Mouse (Mus musculus): Measurements from ENCODE around the gene Svs6. TPM values are rescaled to one million over a fixed set of nuclear protein-coding genes. Genes with fewer than 3 reads are reported as not detected.

Gene Svs6
- polyA plus RNA-seq, 1 experiment from 2014 or later, result not detected

GRCm38 (mm10) chr2:164358373-164358772 is 41.8 kb downstream of the Svs6 start:
- Histone ChIP-seq H3K9me3 (ENCODE audit: control insufficient read depth, low read length) (no peaks in the 10 kb centered on the region), H3K4me3 (ENCODE audit: low read depth, low read length) (no peak overlapping the region), H3K4me2 (replicated peaks; ENCODE audit: low read depth) (no peak overlapping the region), H3K27ac (replicated peaks) (no peak overlapping the region), H3K4me1 (replicated peaks; ENCODE audit: control insufficient read depth, insufficient read depth) (no peaks in the 10 kb centered on the region), H3K9ac (ENCODE audit: low read length) (no peak overlapping the region), H3K27me3 (ENCODE audit: control insufficient read depth, insufficient read depth, low read length) (no peaks in the 10 kb centered on the region), H3K36me3 (ENCODE audit: control insufficient read depth, insufficient read depth, low read length) (no peaks in the 10 kb centered on the region)
- DNase-seq (ENCODE audit: low spot score) (no peak), ATAC-seq (ENCODE audit: low FRiP score, low TSS enrichment) (no peak)
- no peak for TF ChIP-seq EP300 (optimal IDR thresholded peaks at IDR 0.05)
- TF ChIP-seq CTCF (IDR thresholded peaks at IDR 0.05; ENCODE audit: low read depth), result peak; percentile 58
- WGBS, result 82% methylated on average over 3 of the region's 3 CpGs

GRCm38 (mm10) chr2:164359031-164359430 is 42.5 kb downstream of the Svs6 start:
- H3K27me3 ChIP-seq (ENCODE audit: control insufficient read depth, insufficient read depth, low read length), result no peaks in the 10 kb centered on the region
- TF ChIP-seq EP300 (optimal IDR thresholded peaks at IDR 0.05) (no peak), CTCF (IDR thresholded peaks at IDR 0.05; ENCODE audit: low read depth) (no peak)
- no peak for DNase-seq (ENCODE audit: low spot score)
- H3K4me1 ChIP-seq (replicated peaks; ENCODE audit: control insufficient read depth, insufficient read depth), result no peaks in the 10 kb centered on the region
- ATAC-seq (ENCODE audit: low FRiP score, low TSS enrichment), result no peak
- no peaks in the 10 kb centered on the region for H3K36me3 ChIP-seq (ENCODE audit: control insufficient read depth, insufficient read depth, low read length)
- H3K9me3 ChIP-seq (ENCODE audit: control insufficient read depth, low read length), result no peaks in the 10 kb centered on the region
- WGBS, result 80% methylated on average over 5 of the region's 5 CpGs
- H3K4me3 ChIP-seq (ENCODE audit: low read depth, low read length), result no peak overlapping the region
- H3K4me2 ChIP-seq (replicated peaks; ENCODE audit: low read depth), result no peak overlapping the region
- H3K27ac ChIP-seq (replicated peaks), result no peak overlapping the region
- no peak overlapping the region for H3K9ac ChIP-seq (ENCODE audit: low read length)

- ATAC-seq (ENCODE audit: low FRiP score, low TSS enrichment), result no peak
- WGBS, result 80% methylated on average over 5 of the region's 5 CpGs
- H3K4me3 ChIP-seq (ENCODE audit: low read depth, low read length), result no peak overlapping the region
Measured at GRCm38 (mm10) chr2:164359668-164360067, 43.1 kb downstream of the Svs6 start.

DNA sequence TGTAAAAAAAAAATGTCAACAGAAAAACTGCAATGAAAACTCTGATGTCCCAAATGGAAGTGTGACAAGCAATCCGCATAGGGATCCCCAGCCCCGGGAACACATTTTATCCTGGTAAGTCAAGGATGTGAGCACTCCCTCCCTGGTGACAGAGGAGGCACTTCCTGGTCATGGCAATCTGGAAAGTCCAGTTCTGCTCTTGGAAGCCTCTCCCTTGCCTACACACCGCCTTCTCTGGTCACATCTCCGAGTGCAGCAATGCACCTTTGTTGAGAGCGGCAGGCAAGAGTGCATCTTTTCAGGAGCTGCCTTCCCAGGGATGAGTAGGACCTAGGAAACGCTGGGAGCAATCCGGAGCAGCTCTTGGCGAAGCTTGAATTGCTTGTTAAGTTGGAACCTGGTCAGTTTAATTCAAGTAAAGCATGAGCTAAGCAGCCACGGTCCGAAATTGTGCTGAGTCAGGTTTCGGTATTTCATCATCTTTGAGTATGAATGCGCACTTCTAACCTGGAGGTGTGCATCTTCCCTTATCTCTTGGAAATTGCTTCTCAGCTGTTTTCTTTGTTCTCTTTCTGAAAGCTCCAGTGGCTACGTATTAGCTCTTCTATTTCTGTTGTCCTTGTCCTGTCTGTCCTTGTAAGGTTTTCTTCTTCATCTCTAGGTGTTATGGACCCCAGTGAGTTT is 44.6 kb downstream of the Svs6 start:
- ATAC-seq (ENCODE audit: low FRiP score, low TSS enrichment) (0 out of 2 replicates have a peak, but pooled peaks have one; percentile 53), DNase-seq (ENCODE audit: low spot score) (peak; percentile 27)
- Histone ChIP-seq H3K27ac (replicated peaks) (no peak overlapping the region), H3K4me3 (ENCODE audit: low read depth, low read length) (no peak overlapping the region), H3K4me2 (replicated peaks; ENCODE audit: low read depth) (no peak overlapping the region), H3K9ac (ENCODE audit: low read length) (no peak overlapping the region), H3K36me3 (ENCODE audit: control insufficient read depth, insufficient read depth, low read length) (no peaks in the 10 kb centered on the region), H3K9me3 (ENCODE audit: control insufficient read depth, low read length) (no peaks in the 10 kb centered on the region), H3K27me3 (ENCODE audit: control insufficient read depth, insufficient read depth, low read length) (no peaks in the 10 kb centered on the region), H3K4me1 (replicated peaks; ENCODE audit: control insufficient read depth, insufficient read depth) (no peaks in the 10 kb centered on the region)
- TF ChIP-seq CTCF (IDR thresholded peaks at IDR 0.05; ENCODE audit: low read depth) (no peak), EP300 (optimal IDR thresholded peaks at IDR 0.05) (no peak)
- WGBS, result 27% methylated on average over 13 of the region's 13 CpGs

More at GRCm38 (mm10) chr2:164359668-164360067, 43.1 kb downstream of the Svs6 start:
- Histone ChIP-seq H3K4me1 (replicated peaks; ENCODE audit: control insufficient read depth, insufficient read depth) (no peaks in the 10 kb centered on the region), H3K9me3 (ENCODE audit: control insufficient read depth, low read length) (no peaks in the 10 kb centered on the region), H3K4me2 (replicated peaks; ENCODE audit: low read depth) (no peak overlapping the region), H3K9ac (ENCODE audit: low read length) (no peak overlapping the region), H3K36me3 (ENCODE audit: control insufficient read depth, insufficient read depth, low read length) (no peaks in the 10 kb centered on the region), H3K27me3 (ENCODE audit: control insufficient read depth, insufficient read depth, low read length) (no peaks in the 10 kb centered on the region), H3K27ac (replicated peaks) (no peak overlapping the region)
- no peak for TF ChIP-seq EP300 (optimal IDR thresholded peaks at IDR 0.05)
- TF ChIP-seq CTCF (IDR thresholded peaks at IDR 0.05; ENCODE audit: low read depth), result no peak
- no peak for DNase-seq (ENCODE audit: low spot score)

- Histone ChIP-seq H3K4me3 (ENCODE audit: low read depth, low read length) (no peak overlapping the region), H3K4me1 (replicated peaks; ENCODE audit: control insufficient read depth, insufficient read depth) (no peaks in the 10 kb centered on the region), H3K27me3 (ENCODE audit: control insufficient read depth, insufficient read depth, low read length) (no peaks in the 10 kb centered on the region), H3K4me2 (replicated peaks; ENCODE audit: low read depth) (no peak overlapping the region), H3K27ac (replicated peaks) (no peak overlapping the region), H3K9ac (ENCODE audit: low read length) (no peak overlapping the region), H3K9me3 (ENCODE audit: control insufficient read depth, low read length) (no peaks in the 10 kb centered on the region), H3K36me3 (ENCODE audit: control insufficient read depth, insufficient read depth, low read length) (no peaks in the 10 kb centered on the region)
- no peak for DNase-seq (ENCODE audit: low spot score)
- TF ChIP-seq EP300 (optimal IDR thresholded peaks at IDR 0.05) (no peak), CTCF (IDR thresholded peaks at IDR 0.05; ENCODE audit: low read depth) (no peak)
- 54% methylated on average over 3 of the region's 3 CpGs for WGBS
- ATAC-seq (ENCODE audit: low FRiP score, low TSS enrichment), result no peak
Measured at GRCm38 (mm10) chr2:164366947-164367346, 50.4 kb downstream of the Svs6 start.

Small RNA genes within 50 kb of the gene (microRNA-seq; reads per million reads assigned to microRNA genes)
- gene Mir7678, result 0.96 reads per million

Other genes starting within 250 kb of the Svs6 start
- 11.9 and 13.6 TPM in 2 replicates for gene Stk4, start 246.4 kb upstream of the Svs6 start, polyA plus RNA-seq (2015; fragmentation: Nextera tagmentation; extraction: Ambion mirVana)
- gene Tomm34, start 245.6 kb upstream of the Svs6 start, polyA plus RNA-seq (2015; fragmentation: Nextera tagmentation; extraction: Ambion mirVana), result 20.5 and 22.4 TPM in 2 replicates
- 0.19 and 0.23 TPM in 2 replicates for gene Kcns1, start 145.6 kb upstream of the Svs6 start, polyA plus RNA-seq (2015; fragmentation: Nextera tagmentation; extraction: Ambion mirVana)
- 63.2 and 68.6 TPM in 2 replicates for gene Wfdc5, start 134.0 kb upstream of the Svs6 start, polyA plus RNA-seq (2015; fragmentation: Nextera tagmentation; extraction: Ambion mirVana)
- 2.4 and 2.5 TPM in 2 replicates for gene Wfdc12, start 126.1 kb upstream of the Svs6 start, polyA plus RNA-seq (2015; fragmentation: Nextera tagmentation; extraction: Ambion mirVana)
- 0.23 and 0.29 TPM in 2 replicates for gene Wfdc15a, start 116.6 kb upstream of the Svs6 start, polyA plus RNA-seq (2015; fragmentation: Nextera tagmentation; extraction: Ambion mirVana)
- 16.2 and 20.4 TPM in 2 replicates for gene Wfdc15b, start 95.1 kb upstream of the Svs6 start, polyA plus RNA-seq (2015; fragmentation: Nextera tagmentation; extraction: Ambion mirVana)
- gene Svs2, start 78.3 kb upstream of the Svs6 start, polyA plus RNA-seq (2015; fragmentation: Nextera tagmentation; extraction: Ambion mirVana), result not detected in 2 replicates
- gene Svs3b, start 60.1 kb upstream of the Svs6 start, polyA plus RNA-seq (2015; fragmentation: Nextera tagmentation; extraction: Ambion mirVana), result not detected in 2 replicates
- not detected in 2 replicates for gene Svs4, start 38.3 kb upstream of the Svs6 start, polyA plus RNA-seq (2015; fragmentation: Nextera tagmentation; extraction: Ambion mirVana)
- gene Svs3a, start 27.5 kb upstream of the Svs6 start, polyA plus RNA-seq (2015; fragmentation: Nextera tagmentation; extraction: Ambion mirVana), result not detected in 2 replicates
- not detected in 2 replicates for gene Svs5, start 16.0 kb downstream of the Svs6 start, polyA plus RNA-seq (2015; fragmentation: Nextera tagmentation; extraction: Ambion mirVana)
- gene Slpi, start 72.3 kb downstream of the Svs6 start, polyA plus RNA-seq (2015; fragmentation: Nextera tagmentation; extraction: Ambion mirVana), result 4,305 and 4,348 TPM in 2 replicates
- 0.32 and 0.36 TPM in 2 replicates for gene Rbpjl, start 86.4 kb downstream of the Svs6 start, polyA plus RNA-seq (2015; fragmentation: Nextera tagmentation; extraction: Ambion mirVana)
- 2.0 and 3.1 TPM in 2 replicates for gene Matn4, start 88.4 kb downstream of the Svs6 start, polyA plus RNA-seq (2015; fragmentation: Nextera tagmentation; extraction: Ambion mirVana)
- 133 and 143 TPM in 2 replicates for gene Sdc4, start 127.1 kb downstream of the Svs6 start, polyA plus RNA-seq (2015; fragmentation: Nextera tagmentation; extraction: Ambion mirVana)
- gene Sys1, start 140.2 kb downstream of the Svs6 start, polyA plus RNA-seq (2015; fragmentation: Nextera tagmentation; extraction: Ambion mirVana), result 46.9 and 48.6 TPM in 2 replicates
- gene Gm20458, start 144.2 kb downstream of the Svs6 start, polyA plus RNA-seq (2015; fragmentation: Nextera tagmentation; extraction: Ambion mirVana), result 26.9 and 28.1 TPM in 2 replicates
- not detected in 2 replicates for gene Trp53tg5, start 157.0 kb downstream of the Svs6 start, polyA plus RNA-seq (2015; fragmentation: Nextera tagmentation; extraction: Ambion mirVana)
- gene Dbndd2, start 169.4 kb downstream of the Svs6 start, polyA plus RNA-seq (2015; fragmentation: Nextera tagmentation; extraction: Ambion mirVana), result 27.3 and 27.8 TPM in 2 replicates
- gene Pigt, start 180.8 kb downstream of the Svs6 start, polyA plus RNA-seq (2015; fragmentation: Nextera tagmentation; extraction: Ambion mirVana), result 53.6 and 54.7 TPM in 2 replicates
- 123 and 147 TPM in 2 replicates for gene Wfdc2, start 245.7 kb downstream of the Svs6 start, polyA plus RNA-seq (2015; fragmentation: Nextera tagmentation; extraction: Ambion mirVana)